Mouse (Mus musculus) kidney, embryonic 15.5 days (tissue): ENCODE measurements around the gene Cracr2a. TPM values are rescaled to one million over a fixed set of nuclear protein-coding genes. Genes with fewer than 3 reads are reported as not detected.
"Not testable (repeated sequence)": the region's sequence is repeated elsewhere in the genome, so short reads cannot be mapped to it uniquely, and the experiment has no call there.

Experiments used
- ATAC-seq: fragments of 200-750 bp; cut with Nextera tagmentation; replicated peaks from 2 replicates; pipeline ENCODE4 v1.8.0; 2017; ENCODE audit warnings: moderate TSS enrichment; ENCODE audit not compliant: low FRiP score
- H3K27ac ChIP-seq: fragments of 300-500 bp; sonication (generic); 2 replicates; pipeline ENCODE4 v1.5.1; 2015; ENCODE audit warnings: mild to moderate bottlenecking, inconsistent platforms
- H3K27me3 ChIP-seq: fragments of 300-500 bp; sonication (generic); 2 replicates; pipeline ENCODE4 v1.6.1; 2015; ENCODE audit warnings: inconsistent platforms
- H3K36me3 ChIP-seq: fragments of 300-500 bp; sonication (generic); 2 replicates; pipeline ENCODE4 v1.6.1; 2015; ENCODE audit warnings: inconsistent platforms
- H3K4me1 ChIP-seq: fragments of 300-500 bp; sonication (generic); 2 replicates; pipeline ENCODE4 v1.6.1; 2015; ENCODE audit warnings: inconsistent platforms
- H3K4me2 ChIP-seq: fragments of 300-500 bp; sonication (generic); 2 replicates; pipeline ENCODE4 v1.6.1; 2015; ENCODE audit warnings: moderate library complexity, mild to moderate bottlenecking, inconsistent platforms
- H3K4me3 ChIP-seq: fragments of 300-500 bp; sonication (generic); replicated peaks from 2 replicates; pipeline ENCODE4 v1.5.1; 2015; ENCODE audit warnings: mild to moderate bottlenecking, inconsistent platforms
- H3K9ac ChIP-seq: fragments of 300-500 bp; sonication (generic); 2 replicates; pipeline ENCODE4 v1.6.1; 2015; ENCODE audit warnings: mild to moderate bottlenecking, inconsistent platforms
- H3K9me3 ChIP-seq: fragments of 300-500 bp; sonication (generic); replicated peaks from 2 replicates; pipeline ENCODE4 v1.6.1; 2016; ENCODE audit warnings: inconsistent platforms
- WGBS: fragments of 180-500 bp; shearing (Covaris S2); methylation state at CpG from one replicate; pipeline ENCODE4 v1.1.7; 2015; ENCODE audit warnings: mixed read lengths; 5-methylcytosine and 5-hydroxymethylcytosine counted together
- polyA plus RNA-seq: library from polyadenylated mRNA; unstranded; fragments of >200 nt; fragmentation: Nextera tagmentation; extraction: Ambion mirVana; gene quantifications from 2 replicates; pipeline ENCODE4 v1.2.1, GENCODE M21; 2015

Cracr2a gene
- polyA plus RNA-seq, result 1.8 and 1.9 TPM in 2 replicates

GRCm38 (mm10) chr6:127561231-127562020, at the start of gene Cracr2a:
Gene Cracr2a (plus strand): TSS chr6:127561338.
- peak within 1 kb of the TSS; percentile 50 for H3K4me3 ChIP-seq
- peak within 1 kb of the TSS; percentile 32 for H3K9ac ChIP-seq

GRCm38 (mm10) chr6:127513776-127514175, 47.4 kb upstream of the Cracr2a start:
- H3K4me2 ChIP-seq, H3K4me3 ChIP-seq, H3K9ac ChIP-seq, H3K9me3 ChIP-seq, ATAC-seq, H3K36me3 ChIP-seq, H3K27ac ChIP-seq, H3K27me3 ChIP-seq, H3K4me1 ChIP-seq: not testable (repeated sequence)
- 89% methylated on average over 7 of the region's 12 CpGs for WGBS

More at GRCm38 (mm10) chr6:127561231-127562020, at the start of gene Cracr2a:
- no peaks in the 10 kb centered on the region for H3K36me3 ChIP-seq
- peak within 1 kb of the TSS; percentile 70 for H3K27ac ChIP-seq
- no peaks in the 10 kb centered on the region for H3K9me3 ChIP-seq
- ATAC-seq, result peak; percentile 96
- H3K27me3 ChIP-seq, result no peaks in the 10 kb centered on the region
- 0% methylated on average over 22 of the region's 22 CpGs for WGBS
- H3K4me2 ChIP-seq, result peak within 1 kb of the TSS; percentile 67
- H3K4me1 ChIP-seq, result peaks cover 15% of the 10 kb centered on the region

DNA sequence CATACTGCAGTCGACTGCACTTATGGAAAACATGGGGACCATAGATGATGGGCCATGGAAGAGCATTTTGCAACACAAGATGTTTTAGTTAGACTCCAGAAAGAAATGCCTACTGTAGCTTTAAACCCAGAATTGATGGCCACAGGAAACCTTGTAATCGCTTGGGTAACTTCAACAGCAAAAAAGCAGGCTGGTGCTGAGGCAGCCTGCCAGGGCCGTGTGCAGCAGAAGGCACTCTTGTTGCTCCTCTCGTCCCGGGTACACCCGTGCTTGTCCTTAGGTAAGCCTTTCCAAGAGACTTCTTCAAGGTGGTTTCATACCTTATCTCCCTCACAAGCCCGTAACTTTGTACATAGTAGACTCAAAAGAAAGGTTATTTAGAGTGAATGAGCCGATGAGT, 40.0 kb upstream of the Cracr2a start:
- Histone ChIP-seq H3K9me3 (no peaks in the 10 kb centered on the region), H3K27ac (no peak overlapping the region), H3K4me3 (no peak overlapping the region), H3K4me1 (peaks cover 21% of the 10 kb centered on the region), H3K9ac (no peak overlapping the region), H3K27me3 (no peaks in the 10 kb centered on the region), H3K4me2 (0 out of 2 replicates have a peak overlapping the region, but pooled peaks have one; percentile 4), H3K36me3 (no peaks in the 10 kb centered on the region)
- 41% methylated on average over 8 of the region's 8 CpGs for WGBS
- peak; percentile 56; the same call in 1 of the 2 replicates for ATAC-seq

GRCm38 (mm10) chr6:127522326-127522725, 38.8 kb upstream of the Cracr2a start:
- no peak overlapping the region for H3K27ac ChIP-seq
- H3K9me3 ChIP-seq, result no peaks in the 10 kb centered on the region
- H3K36me3 ChIP-seq, result no peaks in the 10 kb centered on the region
- H3K27me3 ChIP-seq, result no peaks in the 10 kb centered on the region
- H3K4me2 ChIP-seq, result peak overlapping the region; percentile 30; the same call in 1 of the 2 replicates
- no peak for ATAC-seq
- H3K4me3 ChIP-seq, result no peak overlapping the region
- no peak overlapping the region for H3K9ac ChIP-seq
- H3K4me1 ChIP-seq, result peaks cover 21% of the 10 kb centered on the region
- WGBS, result 14% methylated on average over 9 of the region's 9 CpGs

DNA sequence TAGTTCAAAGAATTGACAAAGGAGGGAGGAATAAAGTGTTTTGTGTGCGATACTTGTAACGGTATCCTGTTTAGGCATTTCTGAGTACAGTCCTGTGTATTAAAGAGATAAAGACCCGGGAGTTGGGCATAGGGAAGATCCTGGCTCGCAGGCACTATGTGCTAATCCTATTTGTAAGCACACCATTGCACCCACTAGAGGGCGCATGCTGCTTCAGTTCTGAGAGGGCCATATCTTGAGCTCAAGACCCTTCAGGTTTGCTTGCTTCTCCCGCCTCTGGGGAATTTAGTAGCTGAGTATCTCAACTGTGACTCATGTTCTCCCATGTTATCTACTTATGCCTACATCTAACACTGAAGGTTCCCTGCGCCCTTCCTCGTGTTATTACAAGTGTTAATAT, 36.7 kb upstream of the Cracr2a start:
- no peaks in the 10 kb centered on the region for H3K27me3 ChIP-seq
- no peak overlapping the region for H3K4me2 ChIP-seq
- no peak for ATAC-seq
- H3K27ac ChIP-seq, result no peak overlapping the region
- 37% methylated on average over 8 of the region's 8 CpGs for WGBS
- peaks cover 21% of the 10 kb centered on the region for H3K4me1 ChIP-seq
- no peak overlapping the region for H3K4me3 ChIP-seq
- H3K9me3 ChIP-seq, result no peaks in the 10 kb centered on the region
- no peak overlapping the region for H3K9ac ChIP-seq
- H3K36me3 ChIP-seq, result no peaks in the 10 kb centered on the region

GRCm38 (mm10) chr6:127528625-127529024, 32.5 kb upstream of the Cracr2a start:
- Histone ChIP-seq H3K4me1 (no peaks in the 10 kb centered on the region), H3K36me3 (no peaks in the 10 kb centered on the region), H3K4me3 (no peak overlapping the region), H3K4me2 (no peak overlapping the region), H3K27ac (no peak overlapping the region), H3K9me3 (no peaks in the 10 kb centered on the region), H3K9ac (no peak overlapping the region), H3K27me3 (no peaks in the 10 kb centered on the region)
- ATAC-seq, result no peak
- 80% methylated on average over 7 of the region's 7 CpGs for WGBS

DNA sequence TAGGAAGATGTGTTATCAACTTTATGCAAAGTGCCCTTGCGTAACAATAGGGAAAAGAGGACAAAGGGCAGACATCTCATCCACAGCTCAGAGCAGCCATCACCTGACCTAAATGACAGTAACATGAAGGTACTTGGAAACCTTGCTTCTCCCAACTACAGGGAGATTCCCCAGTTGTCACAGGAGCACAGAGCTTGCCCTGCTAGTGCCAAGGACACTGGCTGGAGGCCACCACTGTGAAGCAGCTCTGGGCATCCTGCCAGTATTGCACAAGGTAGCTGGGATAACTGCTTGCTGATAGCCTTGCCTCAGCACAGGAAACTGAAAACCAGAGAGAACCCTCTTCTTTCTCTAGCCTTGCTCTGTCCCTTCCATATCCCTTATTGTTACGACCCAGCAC, 31.7 kb upstream of the Cracr2a start:
- 82% methylated on average over 2 of the region's 2 CpGs for WGBS
- Histone ChIP-seq H3K27me3 (no peaks in the 10 kb centered on the region), H3K9me3 (no peaks in the 10 kb centered on the region), H3K36me3 (no peaks in the 10 kb centered on the region), H3K4me3 (no peak overlapping the region), H3K27ac (no peak overlapping the region), H3K4me1 (no peaks in the 10 kb centered on the region), H3K9ac (no peak overlapping the region), H3K4me2 (no peak overlapping the region)
- 0 out of 2 replicates have a peak, but pooled peaks have one; percentile 36 for ATAC-seq

DNA sequence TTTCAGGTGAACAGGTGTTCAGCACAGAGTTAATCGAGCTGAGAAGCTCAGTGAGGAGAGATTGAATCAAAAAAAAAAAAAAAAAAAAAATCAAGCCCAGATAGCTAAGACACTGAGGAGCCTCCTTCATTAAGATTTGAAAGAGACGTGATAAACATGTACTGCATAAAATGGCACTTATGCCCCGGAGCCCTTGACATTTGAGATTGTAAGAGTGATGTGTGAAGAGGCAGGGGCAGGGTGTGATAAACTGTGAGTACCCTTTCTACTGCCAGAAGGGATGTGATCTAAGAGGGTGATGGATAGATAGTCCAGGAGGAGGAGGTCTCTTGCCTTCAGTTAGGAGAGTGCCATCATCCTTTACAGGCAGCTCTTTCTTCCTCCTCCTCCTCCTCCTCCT, 30.9 kb upstream of the Cracr2a start:
- H3K4me3 ChIP-seq, result no peak overlapping the region
- no peaks in the 10 kb centered on the region for H3K36me3 ChIP-seq
- no peaks in the 10 kb centered on the region for H3K27me3 ChIP-seq
- no peak overlapping the region for H3K27ac ChIP-seq
- H3K4me2 ChIP-seq, result no peak overlapping the region
- ATAC-seq, result no peak
- no peak overlapping the region for H3K9ac ChIP-seq
- 51% methylated on average over 3 of the region's 3 CpGs for WGBS
- H3K9me3 ChIP-seq, result no peaks in the 10 kb centered on the region
- H3K4me1 ChIP-seq, result no peaks in the 10 kb centered on the region

DNA sequence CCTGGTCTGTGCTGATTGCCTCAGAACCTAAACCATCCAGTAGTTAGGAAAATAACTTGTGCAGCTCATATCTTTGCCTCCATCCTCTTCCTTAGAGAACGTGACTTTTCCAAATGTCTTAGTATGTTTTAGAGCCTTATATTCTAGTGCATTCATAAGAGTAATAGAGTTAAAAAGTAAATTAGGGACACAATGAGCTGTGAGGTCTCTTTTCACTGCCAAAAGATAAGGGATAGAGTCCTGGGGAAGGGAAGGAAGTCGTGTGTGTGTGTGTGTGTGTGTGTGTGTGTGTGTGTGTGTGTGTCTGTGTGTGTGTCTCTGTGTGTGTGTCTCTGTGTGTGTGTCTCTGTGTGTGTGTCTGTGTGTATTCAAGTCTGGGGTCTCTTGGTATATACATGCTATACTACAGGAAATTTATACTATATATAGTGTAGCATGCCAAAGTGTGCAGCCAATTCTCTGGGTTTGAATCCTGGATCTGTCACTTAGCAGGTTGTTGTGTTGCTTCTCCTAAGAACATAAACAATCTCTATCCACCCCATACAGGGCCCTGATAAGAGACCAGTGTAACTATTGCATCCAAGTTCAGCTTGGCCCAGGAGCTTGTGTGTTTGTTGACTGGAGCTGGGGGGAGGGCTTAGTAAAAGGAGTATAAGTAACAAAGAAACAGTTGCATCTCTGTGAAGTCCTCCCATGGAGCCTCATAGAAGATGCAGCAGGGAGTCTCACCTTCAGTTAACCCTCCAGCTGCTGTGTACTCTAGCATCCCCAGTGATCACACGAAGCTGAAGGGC, 29.5 kb upstream of the Cracr2a start:
- Histone ChIP-seq H3K4me1 (no peaks in the 10 kb centered on the region), H3K4me3 (no peak overlapping the region), H3K27me3 (no peaks in the 10 kb centered on the region), H3K27ac (no peak overlapping the region), H3K9me3 (no peaks in the 10 kb centered on the region), H3K9ac (no peak overlapping the region), H3K4me2 (no peak overlapping the region), H3K36me3 (no peaks in the 10 kb centered on the region)
- WGBS, result 58% methylated on average over 3 of the region's 3 CpGs
- ATAC-seq, result no peak

DNA sequence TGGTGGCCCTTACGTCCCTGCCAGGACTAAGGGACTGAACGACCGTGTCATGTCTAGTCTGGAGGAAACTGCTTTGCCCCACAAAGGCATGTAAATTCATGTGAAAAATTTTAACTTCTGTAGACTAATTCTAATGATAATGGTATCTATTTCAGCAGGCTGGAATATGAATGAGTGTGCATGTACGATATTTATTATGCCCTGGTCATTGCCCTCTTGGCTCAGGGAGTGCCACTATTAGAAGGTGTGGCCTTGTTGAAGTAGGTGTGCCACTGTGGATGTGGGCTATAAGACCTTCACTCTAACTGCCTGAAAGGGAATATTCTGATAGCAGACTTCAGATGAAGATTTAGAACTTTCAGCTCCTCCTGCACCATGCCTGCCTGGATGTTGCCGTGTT, 28.8 kb upstream of the Cracr2a start:
- WGBS, result 79% methylated on average over 5 of the region's 5 CpGs

DNA sequence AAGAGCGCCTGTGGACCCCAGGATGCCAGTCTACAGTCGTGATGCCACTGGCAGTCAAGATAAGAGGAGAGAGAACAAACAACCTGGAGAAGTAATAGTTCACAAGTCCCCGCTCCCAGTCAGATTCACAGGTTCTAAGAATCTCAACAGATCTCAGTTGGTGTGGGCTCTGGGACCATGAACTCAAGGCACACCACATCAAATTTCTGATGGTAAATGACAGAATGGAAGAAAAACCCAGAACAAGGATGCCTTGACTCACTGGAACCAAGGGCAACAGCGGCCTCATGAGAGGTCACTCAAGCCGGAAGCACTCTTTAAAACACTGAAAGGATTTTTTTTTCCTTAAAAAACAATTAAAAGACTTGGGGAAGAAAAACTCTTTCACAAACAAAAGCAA, 27.4 kb upstream of the Cracr2a start:
- H3K4me3 ChIP-seq, result no peak overlapping the region
- no peaks in the 10 kb centered on the region for H3K27me3 ChIP-seq
- no peaks in the 10 kb centered on the region for H3K36me3 ChIP-seq
- H3K27ac ChIP-seq, result no peak overlapping the region
- no peaks in the 10 kb centered on the region for H3K9me3 ChIP-seq
- H3K9ac ChIP-seq, result no peak overlapping the region
- H3K4me2 ChIP-seq, result no peak overlapping the region
- WGBS, result 81% methylated on average over 5 of the region's 5 CpGs
- ATAC-seq, result no peak
- no peaks in the 10 kb centered on the region for H3K4me1 ChIP-seq

More for the DNA sequence above, 28.8 kb upstream of the Cracr2a start:
- no peaks in the 10 kb centered on the region for H3K27me3 ChIP-seq
- no peak overlapping the region for H3K4me3 ChIP-seq
- H3K36me3 ChIP-seq, result no peaks in the 10 kb centered on the region
- no peak overlapping the region for H3K9ac ChIP-seq
- H3K9me3 ChIP-seq, result no peaks in the 10 kb centered on the region
- H3K4me1 ChIP-seq, result no peaks in the 10 kb centered on the region
- no peak for ATAC-seq
- no peak overlapping the region for H3K27ac ChIP-seq
- H3K4me2 ChIP-seq, result no peak overlapping the region

GRCm38 (mm10) chr6:127537035-127537434, 24.1 kb upstream of the Cracr2a start:
- no peak overlapping the region for H3K9ac ChIP-seq
- no peaks in the 10 kb centered on the region for H3K9me3 ChIP-seq
- H3K36me3 ChIP-seq, result no peaks in the 10 kb centered on the region
- ATAC-seq, result no peak
- WGBS, result 57% methylated on average over 7 of the region's 7 CpGs
- no peaks in the 10 kb centered on the region for H3K4me1 ChIP-seq
- no peak overlapping the region for H3K27ac ChIP-seq
- H3K27me3 ChIP-seq, result peaks cover 14% of the 10 kb centered on the region
- no peak overlapping the region for H3K4me2 ChIP-seq
- H3K4me3 ChIP-seq, result no peak overlapping the region
